Mouse (Mus musculus) ES-E14 (cell line): Measurements from ENCODE around the gene Pde6h.

ENCODE experiments used
- HCFC1 ChIP-seq: IDR thresholded peaks from 2 replicates; pipeline ENCODE4 v1.6.1; 2012; ENCODE audit warnings: low read length, inconsistent platforms, borderline replicate concordance; ENCODE audit not compliant: insufficient read depth
- ZC3H11A ChIP-seq: IDR thresholded peaks from 2 replicates; pipeline ENCODE4 v1.6.1; 2012; ENCODE audit warnings: low read depth, mild to moderate bottlenecking, inconsistent platforms, low read length, borderline replicate concordance
- ZNF384 ChIP-seq: IDR thresholded peaks from 2 replicates; pipeline ENCODE4 v1.6.1; 2012; ENCODE audit warnings: low read depth, low read length, inconsistent platforms

DNA sequence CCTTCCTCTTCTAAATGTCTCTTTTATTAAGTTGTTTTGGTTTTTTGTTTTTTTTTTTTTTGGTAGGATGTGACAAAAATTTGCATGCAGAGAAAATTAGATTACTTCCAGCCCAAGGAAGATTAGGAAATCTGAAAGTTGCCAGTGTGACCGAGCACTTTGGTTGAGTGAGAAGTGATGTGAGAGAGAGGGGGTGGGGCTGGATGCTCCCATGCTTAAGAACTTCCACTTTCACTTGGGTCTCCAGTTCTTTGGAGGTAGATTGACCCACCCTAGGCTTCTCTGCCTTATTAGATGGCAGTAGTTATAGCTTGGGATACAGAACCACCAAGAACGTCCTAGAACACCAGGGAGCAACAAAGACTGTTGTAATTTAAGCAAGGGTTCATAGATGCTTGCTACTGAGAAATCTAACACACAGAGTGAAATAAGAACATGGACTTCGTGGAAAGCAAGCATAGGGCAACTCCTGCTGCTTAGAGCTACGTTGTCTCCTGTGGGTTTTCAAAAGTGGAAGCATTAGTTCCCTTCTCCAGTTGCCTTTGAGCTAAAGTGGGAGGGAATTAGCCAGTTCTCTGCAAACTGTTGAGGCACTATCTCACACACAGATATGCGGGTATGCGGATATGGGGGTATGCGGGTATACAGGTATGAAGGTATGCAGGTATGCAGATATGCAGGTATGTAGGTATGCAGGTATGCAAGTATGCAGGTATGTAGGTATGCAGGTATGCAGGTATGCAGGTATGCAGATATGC lies 93.8 kb downstream of the Pde6h start:
- TF ChIP-seq ZNF384 = no peak
- no peak for TF ChIP-seq ZC3H11A
- TF ChIP-seq HCFC1 = no peak
